Mouse (Mus musculus) neutrophil, adult 59 days (primary cell): Measurements from ENCODE around the gene Gng11. TPM values are rescaled to one million over a fixed set of nuclear protein-coding genes. Genes with fewer than 3 reads are reported as not detected.

Experiments used
- total RNA-seq, 2 experiments: library from RNA; stranded (reverse); gene quantifications; 1 replicate in 1 of 2; 2 replicates in 1 of 2; pipeline ENCODE4 v1.2.4; 2023

The Gng11 gene
- total RNA-seq = 1 to 10 TPM in 1 of 2 experiments, under 1 TPM in 1; 0.57 to 1.5 TPM

GRCm38 (mm10) chr6:4003890-4004306 lies at the start of gene Gng11:
TSS of gene Gng11 (plus strand) at chr6:4003904.

DNA sequence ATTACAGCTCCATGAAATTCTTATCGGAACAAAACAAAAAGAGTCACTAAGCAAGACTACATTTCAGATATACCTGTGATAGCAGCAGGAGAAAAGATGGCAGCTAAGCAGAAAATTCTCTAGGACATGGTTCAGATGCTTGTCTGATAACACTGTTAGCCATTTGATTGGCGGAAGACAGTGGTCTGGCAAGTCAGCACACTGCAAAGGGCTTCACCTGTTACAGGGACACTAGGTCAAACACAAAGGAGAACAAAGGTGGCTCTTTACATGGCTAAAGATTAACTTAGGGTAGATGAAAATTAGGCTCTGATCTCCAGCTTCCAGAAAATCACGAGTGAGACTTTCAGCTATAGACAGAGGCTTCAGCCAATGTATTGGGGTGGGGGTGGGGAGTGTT lies 15.0 kb upstream of the Gng11 start, which contains the start of gene Tfpi2:
TSS of gene Tfpi2 (minus strand) at position 170 of the 400 bp plus-strand sequence.

DNA sequence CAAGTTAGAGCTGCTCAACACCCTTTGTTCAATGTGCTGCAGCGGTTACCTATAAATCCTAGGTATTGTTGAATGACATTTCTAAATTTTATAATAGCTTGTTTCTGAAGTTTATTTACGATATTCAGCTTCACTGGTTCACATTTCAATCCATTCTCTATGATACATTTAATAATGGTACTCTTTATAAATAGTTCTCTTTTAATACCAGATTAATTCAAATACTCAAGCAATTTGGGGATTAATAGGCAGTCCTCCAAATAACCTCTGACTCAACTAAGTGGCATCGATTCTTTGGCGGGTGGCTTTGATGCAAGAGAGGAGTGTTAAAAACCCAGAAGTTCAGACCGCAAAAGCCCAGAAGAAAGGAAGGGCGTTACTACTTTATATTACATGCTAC lies 10.2 kb upstream of the Gng11 start, which contains the start of gene Gngt1:
TSS of gene Gngt1 (plus strand) at position 301 of the 400 bp plus-strand sequence.

Other genes starting within 250 kb of the Gng11 start
- gene Calcr, start 239.2 kb upstream of the Gng11 start, total RNA-seq = not detected
- gene Tfpi2, start 15.0 kb upstream of the Gng11 start, total RNA-seq = under 1 TPM in 1 of 2 experiments, not detected in 1; 0.49 TPM
- gene Gngt1, start 10.1 kb upstream of the Gng11 start, total RNA-seq = not detected
- gene Bet1, start 83.1 kb downstream of the Gng11 start, total RNA-seq = 10 to 100 TPM; 10.6 to 12.5 TPM